Mouse (Mus musculus) T-helper 1 cell (primary cell): ENCODE results near the gene Mgst3.

Experiments
- in situ Hi-C: fragments of 300-600 bp; cut with MboI, MseI; formaldehyde crosslinking; loops from one replicate; pipeline ENCODE4 v1.15.1; 2025; ENCODE audit warnings: high pct_unique_total_duplicates

Mgst3 gene

GRCm38 (mm10) chr1:167360268-167360667 lies 33.4 kb downstream of the Mgst3 start:
- in situ Hi-C loops: no loop called here

GRCm38 (mm10) chr1:167358731-167359130 lies 34.9 kb downstream of the Mgst3 start:
- in situ Hi-C loops: no loop called here

- in situ Hi-C loops: no loop called here
Observed at GRCm38 (mm10) chr1:167357387-167357786, 36.3 kb downstream of the Mgst3 start.

GRCm38 (mm10) chr1:167352403-167352802 lies 41.2 kb downstream of the Mgst3 start:
- in situ Hi-C loops: no loop called here

- in situ Hi-C loops: no loop called here
Observed at GRCm38 (mm10) chr1:167350597-167351415, 42.8 kb downstream of the Mgst3 start.

- in situ Hi-C loops: loop anchor here (25.0 kb wide), 1 partner anchor 613 kb away; no protein-coding TSS in a partner anchor
Observed at GRCm38 (mm10) chr1:167349815-167350596, 43.6 kb downstream of the Mgst3 start, which contains the start of gene Aldh9a1. Gene Aldh9a1, plus strand, starts transcription at chr1:167349991.

- in situ Hi-C loops: loop anchor here (25.0 kb wide), 1 partner anchor 612 kb away; no protein-coding TSS in a partner anchor
Observed at GRCm38 (mm10) chr1:167349206-167349605, 44.4 kb downstream of the Mgst3 start.

GRCm38 (mm10) chr1:167345994-167346520 lies 47.6 kb downstream of the Mgst3 start:
- in situ Hi-C loops: loop anchor here (25.0 kb wide), 1 partner anchor 609 kb away; no protein-coding TSS in a partner anchor

GRCm38 (mm10) chr1:167342831-167343230 lies 50.8 kb downstream of the Mgst3 start:
- in situ Hi-C loops: loop anchor here (5.0 to 25.0 kb wide), 2 partner anchors 36 to 606 kb away; partner anchors contain the start of gene Tmco1

GRCm38 (mm10) chr1:167340910-167341528 lies 52.6 kb downstream of the Mgst3 start:
- in situ Hi-C loops: loop anchor here (5.0 to 25.0 kb wide), 2 partner anchors 34 to 604 kb away; partner anchors contain the start of gene Tmco1

GRCm38 (mm10) chr1:167340111-167340787 lies 53.4 kb downstream of the Mgst3 start:
- in situ Hi-C loops: loop anchor here (5.0 to 25.0 kb wide), 2 partner anchors 33 to 603 kb away; partner anchors contain the start of gene Tmco1

- in situ Hi-C loops: loop anchor here (5.0 to 25.0 kb wide), 2 partner anchors 117 to 602 kb away; no protein-coding TSS in a partner anchor
Observed at GRCm38 (mm10) chr1:167339177-167339781, 54.4 kb downstream of the Mgst3 start.

- in situ Hi-C loops: loop anchor here (5.0 to 25.0 kb wide), 2 partner anchors 115 to 600 kb away; no protein-coding TSS in a partner anchor
Observed at GRCm38 (mm10) chr1:167337463-167338095, 56.1 kb downstream of the Mgst3 start.

- in situ Hi-C loops: loop anchor here (5.0 to 25.0 kb wide), 2 partner anchors 114 to 599 kb away; no protein-coding TSS in a partner anchor
Observed at GRCm38 (mm10) chr1:167336398-167336797, 57.2 kb downstream of the Mgst3 start.

GRCm38 (mm10) chr1:167331106-167331505 lies 62.5 kb downstream of the Mgst3 start:
- in situ Hi-C loops: loop anchor here (25.0 kb wide), 1 partner anchor 594 kb away; no protein-coding TSS in a partner anchor

GRCm38 (mm10) chr1:167328776-167329175 lies 64.9 kb downstream of the Mgst3 start:
- in situ Hi-C loops: loop anchor here (25.0 kb wide), 1 partner anchor 591 kb away; no protein-coding TSS in a partner anchor
